Comparison of ENCODE assay signal across 8 mouse cellular contexts in genomic region chr3:108840000-108840715, GRCm38 (mm10). TPM values are rescaled to one million over a fixed set of nuclear protein-coding genes. Genes with fewer than 3 reads are reported as not detected.
DNase-seq lines count a peak whose midpoint lies in the region; ATAC-seq and TF ChIP-seq lines count a peak whose summit lies in the region.

Stxbp3 (minus strand) TSS chr3:108840526.

- peak; percentile 98 for ATAC-seq in embryonic facial prominence, embryonic 14.5 days (ENCODE audit: low read depth)
- peak; percentile 97 for ATAC-seq in limb, embryonic 13.5 days (ENCODE audit: low FRiP score, low read depth)
- ATAC-seq in midbrain, embryonic 16.5 days: peak; percentile 96

- TF ChIP-seq POLR2A in heart, adult 2 months (IDR thresholded peaks at IDR 0.05; ENCODE audit: insufficient read depth, low read depth, low read length): peak; percentile 88

- TF ChIP-seq CTCF in heart, adult 2 months (IDR thresholded peaks at IDR 0.05): peak; percentile 99; the same call in 1 of the 2 replicates

- WGBS in embryonic facial prominence, embryonic 14.5 days: 1% methylated on average over 38 of the region's 56 CpGs
- under 1% methylated on average over 56 of the region's 56 CpGs for whole genome bisulfite sequencing in heart, adult 2 months
- 1% methylated on average over 56 of the region's 56 CpGs for WGBS in limb, embryonic 13.5 days
- WGBS in midbrain, embryonic 16.5 days: 1% methylated on average over 55 of the region's 56 CpGs

- 0 out of 2 replicates have a peak, but pooled peaks cover 3% of the 10 kb centered on the region for H3K36me3 ChIP-seq in embryonic facial prominence, embryonic 14.5 days (ENCODE audit: control insufficient read depth, insufficient read depth, low read length)
- peaks cover 22% of the 10 kb centered on the region for H3K36me3 ChIP-seq in heart, adult 2 months (ENCODE audit: control insufficient read depth, insufficient read depth, low read length)
- H3K36me3 ChIP-seq in limb, embryonic 13.5 days: no peaks in the 10 kb centered on the region; the same call in 1 of the 2 replicates
- H3K36me3 ChIP-seq in midbrain, embryonic 16.5 days (ENCODE audit: control insufficient read depth, insufficient read depth, low read length): no peaks in the 10 kb centered on the region

- TF ChIP-seq EP300 in heart, adult 2 months (IDR thresholded peaks at IDR 0.05; ENCODE audit: insufficient read depth, low read depth, low read length): 0 out of 2 replicates have a peak, but pooled peaks have one; percentile 50

- H3K9me3 ChIP-seq in embryonic facial prominence, embryonic 14.5 days (ENCODE audit: control insufficient read depth, low read length): no peaks in the 10 kb centered on the region
- H3K9me3 ChIP-seq in limb, embryonic 13.5 days: no peaks in the 10 kb centered on the region
- no peaks in the 10 kb centered on the region for H3K9me3 ChIP-seq in midbrain, embryonic 16.5 days (replicated peaks; ENCODE audit: control insufficient read depth, low read length, poor library complexity, severe bottlenecking)

- H3K4me3 ChIP-seq in embryonic facial prominence, embryonic 14.5 days (ENCODE audit: low read depth, low read length): peak within 1 kb of the TSS; percentile 89
- H3K4me3 ChIP-seq in heart, adult 2 months: peak within 1 kb of the TSS; percentile 72
- peak within 1 kb of the TSS; percentile 79 for H3K4me3 ChIP-seq in limb, embryonic 13.5 days
- H3K4me3 ChIP-seq in midbrain, embryonic 16.5 days (ENCODE audit: low read depth, low read length): peak within 1 kb of the TSS; percentile 62

- H3K4me1 ChIP-seq in embryonic facial prominence, embryonic 14.5 days (ENCODE audit: control insufficient read depth, insufficient read depth, low read length): peaks cover 17% of the 10 kb centered on the region
- peaks cover 3% of the 10 kb centered on the region for H3K4me1 ChIP-seq in heart, adult 2 months (ENCODE audit: control insufficient read depth, insufficient read depth, low read length)
- peaks cover 15% of the 10 kb centered on the region for H3K4me1 ChIP-seq in limb, embryonic 13.5 days
- H3K4me1 ChIP-seq in midbrain, embryonic 16.5 days (ENCODE audit: control insufficient read depth, insufficient read depth, low read length): peaks cover 5% of the 10 kb centered on the region

- peak within 1 kb of the TSS; percentile 59 for H3K4me2 ChIP-seq in embryonic facial prominence, embryonic 14.5 days (ENCODE audit: low read depth, low read length)
- H3K4me2 ChIP-seq in limb, embryonic 13.5 days (replicated peaks): peak within 1 kb of the TSS; percentile 69
- peak within 1 kb of the TSS; percentile 73 for H3K4me2 ChIP-seq in midbrain, embryonic 16.5 days (ENCODE audit: low read length)

- DNase-seq in 3T3-L1 (ENCODE audit: low read depth, low spot score): peak; percentile 99
- DNase-seq in adrenal gland, postnatal 4 days (ENCODE audit: low spot score in 2 of 2): peak; percentile 98 to 99
- peak; percentile 98 for DNase-seq in embryonic facial prominence, embryonic 14.5 days (ENCODE audit: low spot score)
- peak; percentile 99 to 100 for DNase-seq in heart, adult 2 months
- peak; percentile 97 to 99 for DNase-seq in kidney, adult 8-10 months
- peak; percentile 99 to 100 for DNase-seq in spleen, postnatal 10 days (ENCODE audit: low spot score in 2 of 2)

- H3K79me2 ChIP-seq in heart, adult 2 months (replicated peaks; ENCODE audit: control insufficient read depth, insufficient read depth, low read length): peaks cover 4% of the 10 kb centered on the region

- intact Hi-C loops in heart, adult 2 months (cut with DNase I): loop anchor here (5.0 to 10.0 kb wide), 2 partner anchors 222 to 275 kb away; partner anchors contain the start of gene Tmem167b

- H3K27ac ChIP-seq in embryonic facial prominence, embryonic 14.5 days (replicated peaks; ENCODE audit: low read depth, low read length): peak within 1 kb of the TSS; percentile 88
- peak within 1 kb of the TSS; percentile 92 for H3K27ac ChIP-seq in heart, adult 2 months
- peak within 1 kb of the TSS; percentile 66 for H3K27ac ChIP-seq in limb, embryonic 13.5 days
- H3K27ac ChIP-seq in midbrain, embryonic 16.5 days (ENCODE audit: low read length): peak within 1 kb of the TSS; percentile 58

- H3K27me3 ChIP-seq in embryonic facial prominence, embryonic 14.5 days (replicated peaks; ENCODE audit: control insufficient read depth, insufficient read depth, low read length): no peaks in the 10 kb centered on the region
- no peaks in the 10 kb centered on the region for H3K27me3 ChIP-seq in heart, adult 2 months (ENCODE audit: control insufficient read depth, insufficient read depth, low read length)
- H3K27me3 ChIP-seq in limb, embryonic 13.5 days: no peaks in the 10 kb centered on the region
- no peaks in the 10 kb centered on the region for H3K27me3 ChIP-seq in midbrain, embryonic 16.5 days (ENCODE audit: control insufficient read depth, insufficient read depth, low read depth, low read length)

- H3K9ac ChIP-seq in embryonic facial prominence, embryonic 14.5 days (ENCODE audit: low read depth, low read length): peak within 1 kb of the TSS; percentile 80
- H3K9ac ChIP-seq in heart, adult 2 months (ENCODE audit: low read depth, low read length): peak within 1 kb of the TSS; percentile 89
- peak within 1 kb of the TSS; percentile 80 for H3K9ac ChIP-seq in limb, embryonic 13.5 days
- H3K9ac ChIP-seq in midbrain, embryonic 16.5 days (ENCODE audit: low read depth, low read length): peak within 1 kb of the TSS; percentile 70

RNA-seq across cellular contexts. Expression of gene Stxbp3, which starts in this region (rescaled TPM):
- 10 to 100 TPM; 48.6 to 51.5 TPM for total RNA-seq in adrenal gland, postnatal 4 days (2021)
- polyA plus RNA-seq in embryonic facial prominence, embryonic 14.5 days (2014; fragmentation: Nextera tagmentation; extraction: Ambion mirVana): 35.3 and 35.7 TPM in 2 replicates
- 10 to 100 TPM; 25.7 to 27.3 TPM for total RNA-seq in heart, adult 2 months (2021)
- polyA plus RNA-seq in heart, adult 2 months (2012; rRNA removed): 7.0 and 11.8 TPM in 2 replicates
- polyA plus RNA-seq in limb, embryonic 13.5 days (2015; fragmentation: Nextera tagmentation; extraction: Ambion mirVana): 38.6 and 38.8 TPM in 2 replicates
- polyA plus RNA-seq in midbrain, embryonic 16.5 days (2015; fragmentation: Nextera tagmentation; extraction: Ambion mirVana): 16.2 and 16.9 TPM in 2 replicates

Comparison
In these comparisons a context has a peak if more than half of its experiments do, and no peak if none do; other contexts are left out.
1. Peak in every context shown above with its lines: DNase-seq, ATAC-seq, H3K4me3 ChIP-seq and H3K27ac ChIP-seq.